Mouse (Mus musculus): ENCODE results near the gene Slco2b1. TPM values are rescaled to one million over a fixed set of nuclear protein-coding genes. Genes with fewer than 3 reads are reported as not detected.

The Slco2b1 gene
- total RNA-seq, 4 experiments from 2014 or later, result 2.5 to 5.8 (median 4.3) TPM

DNA sequence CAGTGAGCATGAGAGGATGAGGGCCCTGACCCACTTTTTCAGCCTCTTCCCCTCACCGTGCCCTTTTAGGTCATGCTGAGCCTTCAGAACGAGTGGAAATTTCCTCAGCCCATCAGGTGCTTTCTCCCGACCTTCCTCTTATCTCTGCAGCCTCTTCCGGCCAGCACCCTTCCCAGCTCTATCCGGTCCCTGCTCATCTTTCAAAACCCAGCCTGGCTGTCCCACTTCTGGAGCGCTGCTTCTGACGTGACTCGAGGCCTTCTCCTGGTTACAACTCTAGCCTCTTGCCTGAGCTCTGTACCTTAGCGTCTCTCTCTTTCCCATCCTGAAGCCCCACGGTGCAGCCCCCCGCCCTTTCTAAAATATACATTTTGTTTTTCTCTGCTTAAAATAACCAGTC, 56.9 kb downstream of the Slco2b1 start:
- DNase-seq (ENCODE audit: low spot score in 2 of 2), result no peak

DNA sequence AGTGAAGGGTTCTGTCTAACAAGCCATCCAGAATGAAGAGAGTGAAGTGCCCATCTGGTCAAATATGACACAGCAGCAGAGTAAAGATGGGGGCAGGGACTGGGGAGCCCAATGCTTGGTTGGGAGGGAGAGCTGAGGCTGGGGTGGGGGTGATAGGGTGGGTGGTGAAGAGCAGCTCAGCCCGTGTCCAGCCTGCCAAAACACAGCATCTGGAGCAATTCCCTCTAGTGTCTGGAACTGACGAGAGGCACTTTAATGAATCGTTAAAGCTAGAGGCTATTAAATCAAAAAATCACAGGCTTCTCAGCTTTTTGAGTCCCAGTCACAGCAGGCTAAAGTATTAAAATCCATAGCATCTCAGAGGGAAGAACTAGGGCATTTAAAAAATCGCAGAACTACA, 61.6 kb downstream of the Slco2b1 start:
- DNase-seq (ENCODE audit: low spot score in 2 of 2), result no peak

DNA sequence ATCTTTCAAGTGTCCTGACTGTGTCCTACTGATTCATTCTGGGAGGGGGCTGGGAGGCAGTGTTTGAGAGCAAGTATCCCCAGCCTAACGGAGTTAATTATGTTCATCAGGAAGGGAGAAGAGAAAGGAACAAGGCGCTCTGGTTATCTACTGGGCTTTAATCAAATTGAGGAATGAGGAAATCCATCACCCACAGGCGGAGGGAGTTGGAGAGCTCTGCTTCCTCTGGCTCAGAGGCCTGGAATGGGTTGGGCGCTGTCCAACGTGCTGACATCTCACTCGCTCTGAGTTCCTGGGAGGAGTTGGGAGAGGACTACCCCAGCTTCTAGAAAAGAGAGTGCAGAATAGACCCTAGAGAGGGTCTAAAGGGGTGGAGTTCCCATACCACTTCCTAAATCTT, 62.5 kb downstream of the Slco2b1 start:
- peak in 1 of 2 experiments; percentile 56 for DNase-seq (ENCODE audit: low spot score in 2 of 2)

DNA sequence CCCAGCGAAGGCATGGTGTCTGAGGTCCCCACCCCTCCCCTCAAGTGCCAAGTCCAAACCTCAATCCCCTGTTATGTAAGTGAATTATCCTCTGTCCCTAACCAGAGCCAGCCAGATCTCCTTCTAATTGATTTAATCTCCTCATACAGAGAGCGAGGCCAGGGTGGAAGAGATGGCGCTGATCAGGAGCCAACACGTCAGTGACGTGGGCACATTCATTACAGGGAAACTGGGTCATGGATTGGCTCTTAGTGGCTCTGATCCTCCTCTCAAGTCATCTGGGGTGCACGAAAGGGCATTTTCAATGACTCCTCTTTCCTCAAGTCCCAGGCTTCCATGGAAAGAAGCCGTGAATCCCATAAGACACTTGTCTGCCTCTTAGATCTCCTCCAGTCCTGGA, 66.4 kb downstream of the Slco2b1 start:
- DNase-seq (ENCODE audit: low spot score in 2 of 2), result no peak

DNA sequence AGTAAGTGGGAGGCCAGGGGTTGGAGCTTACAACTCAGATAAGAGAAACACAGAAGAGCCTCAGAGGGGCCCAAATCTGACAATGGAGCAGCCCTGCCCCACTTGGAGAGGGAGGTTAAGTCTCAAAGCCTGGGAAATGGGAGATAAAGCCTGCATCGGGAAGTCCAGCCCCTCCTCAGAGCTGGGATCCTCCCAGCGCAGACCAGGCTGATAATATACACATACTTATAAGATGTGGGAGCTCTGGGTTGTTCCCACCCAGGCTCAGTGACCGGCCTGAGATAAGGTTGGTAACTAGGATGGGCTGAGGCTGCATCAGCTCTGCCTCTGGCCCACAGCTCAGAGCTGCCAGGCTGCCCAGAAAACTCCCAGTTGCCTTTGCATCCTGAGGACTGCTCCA, 69.1 kb downstream of the Slco2b1 start:
- DNase-seq (ENCODE audit: low spot score in 2 of 2), result no peak

DNA sequence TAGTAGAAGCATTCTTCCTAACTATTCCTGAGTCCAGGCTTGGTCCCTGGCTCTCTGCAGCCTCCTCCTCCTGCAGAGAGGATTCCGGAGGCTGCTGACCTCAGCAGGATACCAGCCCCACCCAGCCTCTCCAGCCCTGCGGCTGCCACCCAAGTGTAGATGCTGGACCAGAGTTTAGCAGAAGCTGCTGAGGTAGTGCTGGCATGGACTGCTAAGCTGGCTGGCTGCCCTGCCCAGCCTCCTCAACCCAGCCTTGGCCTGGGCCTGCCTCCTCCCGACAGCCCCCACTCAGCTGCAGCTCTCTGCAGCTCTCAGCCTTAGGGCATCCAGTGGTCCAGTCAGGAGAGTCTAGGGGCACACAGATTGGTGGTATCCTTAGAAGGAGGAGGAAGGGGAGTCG, 69.9 kb downstream of the Slco2b1 start:
- DNase-seq (ENCODE audit: low spot score in 2 of 2), result peak; percentile 76 to 90

DNA sequence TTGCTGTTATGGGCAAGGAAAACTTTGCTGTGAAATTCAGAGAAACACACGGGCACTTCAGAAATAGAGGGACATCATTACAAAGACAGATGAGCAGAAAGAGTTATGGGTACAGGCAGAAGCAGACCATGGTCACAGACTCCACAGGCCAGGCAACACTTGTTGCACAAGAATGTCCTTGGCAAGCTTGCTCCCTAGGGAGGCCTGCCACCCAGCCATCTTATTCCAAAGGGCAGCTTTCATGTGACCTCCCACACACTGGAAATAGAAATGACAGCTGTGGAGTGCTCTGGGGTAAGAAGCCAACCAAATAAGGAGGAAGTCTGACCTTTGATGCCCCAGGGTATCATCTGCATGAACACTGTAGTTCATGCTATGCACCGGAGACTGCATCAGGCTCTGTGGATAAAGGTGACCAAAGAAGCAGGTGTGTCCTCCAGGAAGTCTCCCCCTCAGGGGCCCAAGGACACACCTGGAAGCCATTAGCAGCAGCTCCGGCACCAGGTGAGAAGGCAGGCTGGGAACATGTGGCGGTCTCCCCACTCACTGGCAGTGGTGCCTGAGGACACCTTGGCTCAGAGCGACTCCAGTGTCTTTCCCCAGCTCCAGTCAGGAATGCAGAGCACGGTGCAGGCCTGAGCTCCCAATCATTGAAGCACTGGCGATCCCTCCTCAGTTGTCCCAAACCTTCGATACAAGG, 77.0 kb downstream of the Slco2b1 start:
- DNase-seq (ENCODE audit: low spot score in 2 of 2), result peak; percentile 67 to 84

DNA sequence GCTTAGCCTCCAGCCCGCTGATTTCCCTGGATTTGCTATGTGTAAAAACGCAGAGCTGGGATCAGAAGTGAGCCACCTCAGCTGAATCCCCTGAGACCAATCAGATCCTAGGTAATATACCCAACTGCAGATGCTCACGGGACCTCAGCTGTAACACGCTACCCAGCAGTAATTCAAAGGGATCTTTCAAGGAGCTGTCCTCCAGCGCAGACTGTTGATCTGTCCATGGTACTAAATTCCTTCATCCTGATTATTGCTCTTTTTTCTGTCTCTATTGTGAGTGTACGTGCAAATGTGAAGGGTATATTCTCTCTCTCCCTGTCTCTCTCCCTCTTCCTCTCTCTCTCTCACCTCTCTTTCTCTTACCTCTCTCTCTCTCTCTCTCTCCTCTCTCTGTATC, 78.9 kb downstream of the Slco2b1 start:
- no peak for DNase-seq (ENCODE audit: low spot score in 2 of 2)

DNA sequence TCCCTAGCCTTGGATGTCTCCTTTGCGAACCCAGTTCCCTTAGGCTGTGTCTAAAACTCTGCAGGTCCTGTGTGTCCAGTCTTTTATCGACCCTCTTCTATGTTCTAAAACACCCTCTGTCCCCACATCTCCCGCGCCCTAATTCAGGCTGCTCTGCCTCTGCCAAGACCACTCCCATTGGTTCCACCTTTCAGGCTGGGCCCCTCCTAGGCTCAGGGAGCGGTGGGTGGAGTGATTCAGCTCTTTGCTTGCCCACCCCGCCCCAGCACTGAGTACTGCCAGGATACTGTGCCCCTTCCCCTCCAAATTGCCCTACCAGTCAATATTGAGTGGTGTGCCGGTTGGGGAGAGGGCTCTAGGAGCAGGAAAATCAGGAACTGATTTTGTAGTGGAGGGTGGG, 83.8 kb downstream of the Slco2b1 start:
- DNase-seq (ENCODE audit: low spot score in 2 of 2), result no peak

DNA sequence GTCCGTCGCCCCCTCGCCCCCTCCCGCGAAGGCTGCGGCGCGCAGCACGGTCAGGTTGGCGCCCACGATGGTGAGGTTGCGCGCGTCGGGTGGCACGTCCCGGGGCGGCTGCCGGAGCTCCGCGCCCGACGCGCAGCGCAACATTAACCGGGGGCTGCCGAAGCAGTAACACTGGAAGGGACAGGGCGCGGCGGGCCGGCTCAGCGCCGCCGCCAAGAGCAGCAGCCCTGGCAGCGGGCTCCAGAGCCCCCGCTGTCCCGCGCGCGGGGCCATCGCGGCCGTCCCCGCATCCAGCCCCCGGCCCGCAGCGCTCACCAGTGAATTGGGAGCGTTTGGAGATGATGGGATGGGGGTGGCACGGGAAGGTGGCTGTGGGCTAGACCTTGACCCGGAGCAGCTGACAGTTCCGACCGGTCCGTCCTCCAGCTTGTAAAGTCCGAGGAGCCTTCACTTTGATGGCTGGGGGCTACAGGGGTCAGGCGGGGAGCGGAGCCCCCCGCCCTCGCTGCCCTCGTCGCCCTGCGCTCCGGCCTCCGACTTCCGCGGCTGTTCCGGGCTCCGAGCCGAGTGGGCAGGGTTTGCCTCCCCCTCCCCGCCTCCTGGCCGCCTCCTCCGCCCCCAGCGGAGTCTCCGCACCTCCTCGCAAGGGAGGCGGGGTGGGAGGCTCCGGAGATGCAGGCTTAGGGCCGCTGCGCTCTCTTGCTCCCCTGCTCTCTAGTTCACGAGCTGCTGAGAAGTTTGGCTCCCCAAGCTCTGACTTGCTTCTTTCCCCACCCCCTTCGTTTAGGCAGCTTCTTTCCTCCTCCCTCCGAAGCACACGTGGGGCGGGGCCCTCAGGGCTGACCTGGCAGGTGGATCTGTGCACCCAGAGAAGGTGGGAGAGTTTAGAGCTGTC, 84.5 kb downstream of the Slco2b1 start, which contains the start of gene Tpbgl:
TSS of gene Tpbgl (minus strand) at position 728 of the 895 bp plus-strand sequence.
- DNase-seq (ENCODE audit: low spot score in 2 of 2), result peak; percentile 76 to 82

DNA sequence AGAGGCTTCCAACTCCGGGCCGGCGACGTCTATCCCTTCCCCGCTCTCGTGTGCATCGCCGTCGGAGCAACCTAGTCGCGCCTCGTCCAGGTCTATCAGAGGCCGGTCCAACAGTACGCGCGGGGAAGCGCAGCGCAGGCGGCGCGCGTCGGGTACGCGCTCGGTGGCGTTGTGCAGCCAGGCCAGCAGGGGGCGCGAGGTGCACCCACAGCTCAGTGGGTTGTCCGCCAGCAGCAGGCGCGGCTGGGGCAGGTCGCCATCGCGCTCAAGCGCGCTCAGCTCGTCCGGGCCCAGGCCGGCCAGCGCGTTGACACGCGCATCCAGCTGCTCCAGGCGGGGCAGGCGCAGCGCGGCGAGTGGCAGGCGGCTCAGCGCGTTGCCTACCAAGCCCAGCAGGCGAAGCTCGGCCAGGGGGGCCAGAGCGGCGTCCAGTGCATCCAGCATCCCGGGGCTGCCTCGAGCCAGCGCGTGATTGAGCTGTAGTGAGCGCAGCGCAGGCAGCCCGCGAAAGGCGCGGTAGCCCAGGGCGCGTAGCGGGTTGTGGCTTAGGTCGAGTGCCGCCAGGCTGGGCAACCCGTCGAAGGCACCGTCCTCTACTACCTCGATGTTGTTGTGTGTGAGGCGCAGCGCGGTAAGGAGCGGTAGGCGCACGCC, 85.3 kb downstream of the Slco2b1 start:
- DNase-seq (ENCODE audit: low spot score in 2 of 2), result peak; percentile 88 to 95

DNA sequence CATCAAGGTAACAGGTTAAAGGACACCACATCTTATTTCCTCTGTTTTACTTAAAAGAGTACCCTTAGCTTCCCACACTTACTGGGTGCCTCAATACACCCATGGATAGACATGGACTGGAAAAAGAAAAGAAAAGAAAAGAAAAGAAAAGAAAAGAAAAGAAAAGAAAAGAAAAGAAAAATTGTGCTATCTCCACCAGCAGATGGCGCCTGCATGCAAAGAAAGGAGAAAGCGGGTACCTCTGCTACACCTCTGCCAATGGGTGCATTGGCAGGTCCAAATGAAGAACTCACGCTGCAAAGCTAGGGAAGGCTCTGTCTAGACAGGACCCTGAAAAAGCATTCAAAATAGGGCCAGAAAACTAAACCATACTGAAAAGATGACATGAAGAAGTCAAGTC, 92.3 kb downstream of the Slco2b1 start:
- DNase-seq (ENCODE audit: low spot score in 2 of 2), result no peak

DNA sequence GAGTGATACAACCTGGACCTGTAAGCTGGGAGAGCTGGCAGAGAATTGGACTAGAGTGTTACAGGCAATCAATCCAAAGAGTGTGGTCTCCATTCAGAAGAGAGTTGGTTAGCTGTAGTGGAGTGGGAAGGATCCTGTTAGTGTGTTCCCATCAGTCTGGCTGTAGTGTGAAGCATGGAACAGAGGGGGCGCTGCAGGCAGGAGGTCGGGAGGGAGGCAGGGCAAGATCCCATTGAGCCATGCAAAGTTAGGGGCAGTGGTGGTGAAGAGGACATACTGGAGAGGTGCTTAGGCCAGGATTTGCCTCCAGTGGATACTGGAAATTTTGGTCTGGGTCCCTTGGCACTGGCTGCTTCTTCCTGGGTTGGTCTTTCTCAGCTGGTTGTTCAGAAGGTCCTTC, 92.9 kb downstream of the Slco2b1 start:
- no peak for DNase-seq (ENCODE audit: low spot score in 2 of 2)

Other genes with a start within 250 kb of the Slco2b1 start
- gene Klhl35, start 245.3 kb downstream of the Slco2b1 start, total RNA-seq (2022), result not detected
- 100 to 1,000 TPM; 272 to 331 (median 278) TPM for gene Rps3, start 227.6 kb downstream of the Slco2b1 start, total RNA-seq (2022)
- 10 to 100 TPM; 11.9 to 14.3 (median 12.7) TPM for gene Arrb1, start 175.9 kb downstream of the Slco2b1 start, total RNA-seq (2022)
- gene Tpbgl, start 84.2 kb downstream of the Slco2b1 start, total RNA-seq (2022), result 10 to 100 TPM; 52.4 to 77.6 (median 63.1) TPM
- under 1 TPM in 1 of 4 experiments, not detected in 3; 0.52 TPM for gene Olfr520, start 18.9 kb upstream of the Slco2b1 start, total RNA-seq (2022)
- not detected for gene Olfr521, start 52.2 kb upstream of the Slco2b1 start, total RNA-seq (2022)
- 1 to 10 TPM; 2.7 to 3.5 (median 2.9) TPM for gene Neu3, start 117.1 kb upstream of the Slco2b1 start, total RNA-seq (2022)
- under 1 TPM; 0.31 to 0.80 (median 0.74) TPM for gene Xrra1, start 147.8 kb upstream of the Slco2b1 start, total RNA-seq (2022)
- 100 to 1,000 TPM in 2 of 4 experiments, 10 to 100 TPM in 2; 80.9 to 103 (median 97.5) TPM for gene Spcs2, start 152.1 kb upstream of the Slco2b1 start, total RNA-seq (2022)

Data from gastrocnemius, adult 8-10 months (tissue).